Mouse (Mus musculus) kidney, embryonic 14.5 days (tissue): Measurements from ENCODE around the gene Igsf21. TPM values are rescaled to one million over a fixed set of nuclear protein-coding genes. Genes with fewer than 3 reads are reported as not detected.
A peak's percentile ranks its signal among the peaks of the same experiment; 100 is the strongest.

ENCODE experiments used
- ATAC-seq: fragments of 200-750 bp; cut with Nextera tagmentation; 2 replicates; pipeline ENCODE4 v1.8.0; 2017; ENCODE audit warnings: moderate number of reproducible peaks, mild to moderate bottlenecking, moderate TSS enrichment, moderate library complexity; ENCODE audit not compliant: low FRiP score, low TSS enrichment
- H3K27ac ChIP-seq: fragments of 300-500 bp; sonication (generic); 2 replicates; pipeline ENCODE4 v1.5.1; 2014; ENCODE audit warnings: low read depth, mild to moderate bottlenecking, low read length, moderate library complexity, mixed read lengths
- H3K27me3 ChIP-seq: fragments of 300-500 bp; sonication (generic); 2 replicates; pipeline ENCODE4 v1.6.1; 2014; ENCODE audit warnings: mild to moderate bottlenecking, low read length; ENCODE audit not compliant: control insufficient read depth, insufficient read depth
- H3K36me3 ChIP-seq: fragments of 300-500 bp; sonication (generic); 2 replicates; pipeline ENCODE4 v1.6.1; 2014; ENCODE audit warnings: low read length, mixed read lengths; ENCODE audit not compliant: control insufficient read depth, insufficient read depth
- H3K4me1 ChIP-seq: fragments of 300-500 bp; sonication (generic); 2 replicates; pipeline ENCODE4 v1.6.1; 2014; ENCODE audit warnings: low read length, mixed read lengths; ENCODE audit not compliant: control insufficient read depth, insufficient read depth
- H3K4me2 ChIP-seq: fragments of 300-500 bp; sonication (generic); replicated peaks from 2 replicates; pipeline ENCODE4 v1.6.1; 2014; ENCODE audit warnings: low read depth, mild to moderate bottlenecking, low read length
- H3K4me3 ChIP-seq: fragments of 300-500 bp; sonication (generic); 2 replicates; pipeline ENCODE4 v1.5.1; 2014; ENCODE audit warnings: mild to moderate bottlenecking, low read length
- H3K9ac ChIP-seq: fragments of 300-500 bp; sonication (generic); 2 replicates; pipeline ENCODE4 v1.6.1; 2014; ENCODE audit warnings: low read depth, mild to moderate bottlenecking, low read length, moderate library complexity
- H3K9me3 ChIP-seq: fragments of 300-500 bp; sonication (generic); 2 replicates; pipeline ENCODE4 v1.6.1; 2016; ENCODE audit warnings: low read length; ENCODE audit not compliant: control insufficient read depth
- WGBS: fragments of 180-500 bp; shearing (Covaris S2); extraction: QIAGEN DNeasy Blood & Tissue Kit; methylation state at CpG from one replicate; pipeline ENCODE4 v1.1.7; 2014; 5-methylcytosine and 5-hydroxymethylcytosine counted together
- polyA plus RNA-seq: library from polyadenylated mRNA; unstranded; fragments of >200 nt; fragmentation: Nextera tagmentation; extraction: Ambion mirVana; gene quantifications from 2 replicates; pipeline ENCODE4 v1.2.1, GENCODE M21; 2014

Igsf21 gene
- polyA plus RNA-seq, 1 experiment from 2014 or later, result 0.91 TPM

GRCm38 (mm10) chr4:140103341-140104027 lies 143.1 kb downstream of the Igsf21 start:
- H3K36me3 ChIP-seq, result no peaks in the 10 kb centered on the region
- ATAC-seq, result no peak
- H3K27me3 ChIP-seq, result peaks cover 35% of the 10 kb centered on the region
- 2% methylated on average over 28 of the region's 28 CpGs for WGBS
- H3K27ac ChIP-seq, result no peak overlapping the region
- no peak overlapping the region for H3K9ac ChIP-seq
- peak overlapping the region; percentile 31 for H3K4me2 ChIP-seq
- no peaks in the 10 kb centered on the region for H3K9me3 ChIP-seq
- peaks cover 6% of the 10 kb centered on the region; the same call in 1 of the 2 replicates for H3K4me1 ChIP-seq
- H3K4me3 ChIP-seq, result peak overlapping the region; percentile 12

- H3K9ac ChIP-seq, result no peak overlapping the region
- no peak overlapping the region for H3K4me3 ChIP-seq
- no peak overlapping the region for H3K4me2 ChIP-seq
- WGBS, result 13% methylated on average over 11 of the region's 11 CpGs
- ATAC-seq, result no peak
- H3K27ac ChIP-seq, result no peak overlapping the region
- no peaks in the 10 kb centered on the region for H3K9me3 ChIP-seq
- peaks cover 29% of the 10 kb centered on the region for H3K27me3 ChIP-seq
- H3K4me1 ChIP-seq, result peaks cover 6% of the 10 kb centered on the region; the same call in 1 of the 2 replicates
- no peaks in the 10 kb centered on the region for H3K36me3 ChIP-seq
Measured at GRCm38 (mm10) chr4:140102581-140103200, 143.9 kb downstream of the Igsf21 start.

GRCm38 (mm10) chr4:140101106-140101505 lies 145.5 kb downstream of the Igsf21 start:
- Histone ChIP-seq H3K9me3 (no peaks in the 10 kb centered on the region), H3K9ac (no peak overlapping the region), H3K4me3 (no peak overlapping the region), H3K36me3 (no peaks in the 10 kb centered on the region), H3K27me3 (peaks cover 20% of the 10 kb centered on the region), H3K27ac (no peak overlapping the region), H3K4me2 (no peak overlapping the region), H3K4me1 (peaks cover 6% of the 10 kb centered on the region; the same call in 1 of the 2 replicates)
- WGBS, result 64% methylated on average over 5 of the region's 5 CpGs
- no peak for ATAC-seq

- H3K9ac ChIP-seq, result no peak overlapping the region
- H3K4me3 ChIP-seq, result no peak overlapping the region
- H3K36me3 ChIP-seq, result no peaks in the 10 kb centered on the region
- H3K27ac ChIP-seq, result no peak overlapping the region
- peaks cover 6% of the 10 kb centered on the region; the same call in 1 of the 2 replicates for H3K4me1 ChIP-seq
- H3K9me3 ChIP-seq, result no peaks in the 10 kb centered on the region
- ATAC-seq, result no peak
- 70% methylated on average over 1 of the region's 1 CpGs for WGBS
- peaks cover 20% of the 10 kb centered on the region for H3K27me3 ChIP-seq
- no peak overlapping the region for H3K4me2 ChIP-seq
Measured at GRCm38 (mm10) chr4:140100141-140100540, 146.4 kb downstream of the Igsf21 start.

GRCm38 (mm10) chr4:140096283-140096682 lies 150.3 kb downstream of the Igsf21 start:
- Histone ChIP-seq H3K4me2 (no peak overlapping the region), H3K4me1 (0 out of 2 replicates have a peak, but pooled peaks cover 4% of the 10 kb centered on the region), H3K36me3 (no peaks in the 10 kb centered on the region), H3K27ac (no peak overlapping the region), H3K9me3 (no peaks in the 10 kb centered on the region), H3K4me3 (no peak overlapping the region), H3K9ac (no peak overlapping the region), H3K27me3 (no peaks in the 10 kb centered on the region)
- ATAC-seq, result no peak
- 55% methylated on average over 2 of the region's 2 CpGs for WGBS

- Histone ChIP-seq H3K4me3 (no peak overlapping the region), H3K27me3 (no peaks in the 10 kb centered on the region), H3K4me1 (0 out of 2 replicates have a peak, but pooled peaks cover 4% of the 10 kb centered on the region), H3K9ac (no peak overlapping the region), H3K27ac (no peak overlapping the region), H3K4me2 (no peak overlapping the region), H3K9me3 (no peaks in the 10 kb centered on the region), H3K36me3 (no peaks in the 10 kb centered on the region)
- 65% methylated on average over 2 of the region's 2 CpGs for WGBS
- ATAC-seq, result no peak
Measured at GRCm38 (mm10) chr4:140094835-140095234, 151.7 kb downstream of the Igsf21 start.

- no peak overlapping the region for H3K9ac ChIP-seq
- ATAC-seq, result no peak
- H3K4me3 ChIP-seq, result no peak overlapping the region
- no peak overlapping the region for H3K4me2 ChIP-seq
- H3K9me3 ChIP-seq, result no peaks in the 10 kb centered on the region
- H3K27me3 ChIP-seq, result no peaks in the 10 kb centered on the region
- 35% methylated on average over 11 of the region's 11 CpGs for WGBS
- H3K27ac ChIP-seq, result no peak overlapping the region
- H3K4me1 ChIP-seq, result 0 out of 2 replicates have a peak, but pooled peaks cover 4% of the 10 kb centered on the region
- no peaks in the 10 kb centered on the region for H3K36me3 ChIP-seq
Measured at GRCm38 (mm10) chr4:140092367-140092766, 154.2 kb downstream of the Igsf21 start.

- Histone ChIP-seq H3K4me3 (no peak overlapping the region), H3K9me3 (no peaks in the 10 kb centered on the region), H3K27me3 (no peaks in the 10 kb centered on the region), H3K4me2 (no peak overlapping the region), H3K27ac (no peak overlapping the region), H3K4me1 (0 out of 2 replicates have a peak, but pooled peaks cover 4% of the 10 kb centered on the region), H3K9ac (no peak overlapping the region), H3K36me3 (no peaks in the 10 kb centered on the region)
- ATAC-seq, result no peak
- 58% methylated on average over 3 of the region's 3 CpGs for WGBS
Measured at GRCm38 (mm10) chr4:140091693-140092092, 154.9 kb downstream of the Igsf21 start.

- 84% methylated on average over 4 of the region's 4 CpGs for WGBS
- ATAC-seq, result no peak
- no peak overlapping the region for H3K27ac ChIP-seq
Measured at GRCm38 (mm10) chr4:140089676-140090075, 156.9 kb downstream of the Igsf21 start.

More at GRCm38 (mm10) chr4:140089676-140090075, 156.9 kb downstream of the Igsf21 start:
- Histone ChIP-seq H3K27me3 (no peaks in the 10 kb centered on the region), H3K36me3 (no peaks in the 10 kb centered on the region), H3K9me3 (no peaks in the 10 kb centered on the region), H3K4me2 (no peak overlapping the region), H3K4me3 (no peak overlapping the region), H3K4me1 (0 out of 2 replicates have a peak, but pooled peaks cover 4% of the 10 kb centered on the region), H3K9ac (no peak overlapping the region)
